Mouse (Mus musculus) E14TG2a.4 (cell line): ENCODE data around the gene Pex19.

Source experiments
- CTCF ChIP-seq: conservative IDR thresholded peaks from 2 replicates; pipeline ENCODE4 v1.5.1; 2014; ENCODE audit warnings: low read length
- NANOG ChIP-seq: IDR thresholded peaks from 2 replicates; pipeline ENCODE4 v1.6.1; 2014; ENCODE audit warnings: borderline replicate concordance, low read length, mixed read lengths
- POU5F1 ChIP-seq: IDR thresholded peaks from 2 replicates; pipeline ENCODE4 v1.6.1; 2014; ENCODE audit warnings: low read length, borderline replicate concordance

GRCm38 (mm10) chr1:172155518-172155917, 29.0 kb downstream of the Pex19 start:
- TF ChIP-seq CTCF (no peak), NANOG (no peak), POU5F1 (no peak)
